Mouse (Mus musculus): Measurements from ENCODE around the gene Selenot. TPM values are rescaled to one million over a fixed set of nuclear protein-coding genes. Genes with fewer than 3 reads are reported as not detected.
A peak's percentile ranks its signal among the peaks of the same experiment; 100 is the strongest.
"Not testable (repeated sequence)": the region's sequence is repeated elsewhere in the genome, so short reads cannot be mapped to it uniquely, and the experiment has no call there.

The Selenot gene
- polyA plus RNA-seq, 1 experiment from 2014 or later: 18.8 TPM

DNA sequence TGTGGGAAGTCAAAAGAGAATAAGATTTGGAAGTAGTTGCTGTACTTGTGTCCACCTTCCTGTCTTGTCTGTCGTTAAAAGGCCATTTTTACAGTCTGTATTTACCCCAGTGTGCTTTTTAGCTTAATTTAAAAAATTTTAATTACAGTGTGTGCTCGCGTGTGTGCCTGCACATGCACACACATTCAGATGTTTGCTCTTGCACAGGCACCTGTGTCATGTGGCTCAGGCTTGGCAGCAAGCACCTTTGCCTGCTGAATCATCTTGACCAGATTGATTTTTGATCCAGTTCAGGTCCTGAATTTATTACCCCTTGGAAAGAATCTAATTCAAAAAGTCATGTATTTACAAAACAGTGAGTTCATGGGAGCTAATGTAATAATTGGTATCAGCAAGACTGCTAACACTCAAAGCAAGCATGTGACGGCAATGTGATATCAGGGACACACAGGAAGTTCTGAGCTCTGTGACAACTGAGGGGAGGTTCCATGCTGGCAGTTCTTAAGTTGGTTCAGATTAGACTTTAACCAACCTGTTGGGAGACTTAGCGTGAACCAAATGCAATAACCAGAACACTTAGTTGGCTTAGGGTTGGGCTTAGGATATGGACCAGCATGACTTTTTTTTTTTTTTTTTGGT is 6.5 kb downstream of the Selenot start:
- no peak overlapping the region for H3K4me2 ChIP-seq
- H3K36me3 ChIP-seq: peaks cover 17% of the 10 kb centered on the region
- no peak overlapping the region for H3K9ac ChIP-seq
- 0 out of 2 replicates have a peak overlapping the region, but pooled peaks have one; percentile 12 for H3K27ac ChIP-seq
- no peak overlapping the region for H3K4me3 ChIP-seq
- H3K4me1 ChIP-seq (replicated peaks): peaks cover 32% of the 10 kb centered on the region
- no peaks in the 10 kb centered on the region for H3K9me3 ChIP-seq (replicated peaks)
- no peaks in the 10 kb centered on the region for H3K27me3 ChIP-seq
- WGBS: 76% methylated on average over 5 of the region's 5 CpGs
- ATAC-seq (replicated peaks; ENCODE audit: insufficient number of reproducible peaks, insufficient read depth, low FRiP score, low read depth): no peak

GRCm38 (mm10) chr3:58590544-58590943 is 14.1 kb downstream of the Selenot start:
- H3K4me2 ChIP-seq; H3K9me3 ChIP-seq (replicated peaks); H3K27ac ChIP-seq; H3K9ac ChIP-seq; H3K4me3 ChIP-seq; H3K27me3 ChIP-seq; H3K4me1 ChIP-seq (replicated peaks); ATAC-seq (replicated peaks; ENCODE audit: insufficient number of reproducible peaks, insufficient read depth, low FRiP score, low read depth): not testable (repeated sequence)
- 87% methylated on average over 4 of the region's 4 CpGs for whole genome bisulfite sequencing
- peaks cover 41% of the 10 kb centered on the region for H3K36me3 ChIP-seq

DNA sequence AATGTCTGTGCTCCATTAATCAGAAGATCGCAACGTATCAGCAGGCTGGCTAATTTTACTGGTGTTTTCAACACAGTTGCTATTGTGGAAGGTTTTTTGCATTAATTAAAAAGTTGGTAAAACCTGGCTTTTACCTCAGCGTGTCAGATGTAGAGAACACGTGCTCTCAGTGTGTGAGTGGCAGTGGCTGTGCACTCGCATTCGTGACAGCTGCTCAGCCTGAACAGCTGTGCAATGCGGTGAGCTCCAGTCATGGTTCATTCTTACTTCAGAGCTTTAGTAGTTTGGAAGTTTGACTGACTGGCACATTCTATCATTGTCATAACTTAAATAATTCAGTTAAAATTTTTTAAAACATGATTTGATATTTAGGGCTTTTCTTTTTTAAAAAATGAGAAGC is 16.2 kb downstream of the Selenot start:
- not testable (repeated sequence) for H3K4me2 ChIP-seq; H3K27ac ChIP-seq; H3K4me3 ChIP-seq; H3K27me3 ChIP-seq; H3K9ac ChIP-seq; ATAC-seq (replicated peaks; ENCODE audit: insufficient number of reproducible peaks, insufficient read depth, low FRiP score, low read depth); H3K9me3 ChIP-seq (replicated peaks); H3K4me1 ChIP-seq (replicated peaks)
- peaks cover 26% of the 10 kb centered on the region for H3K36me3 ChIP-seq
- WGBS: 94% methylated on average over 7 of the region's 7 CpGs

- H3K4me3 ChIP-seq: no peak overlapping the region
- 70% methylated on average over 5 of the region's 5 CpGs for WGBS
- no peak overlapping the region for H3K9ac ChIP-seq
- no peaks in the 10 kb centered on the region for H3K27me3 ChIP-seq
- no peaks in the 10 kb centered on the region for H3K4me1 ChIP-seq (replicated peaks)
- ATAC-seq (replicated peaks; ENCODE audit: insufficient number of reproducible peaks, insufficient read depth, low FRiP score, low read depth): no peak
- H3K4me2 ChIP-seq: no peak overlapping the region
- no peaks in the 10 kb centered on the region for H3K9me3 ChIP-seq (replicated peaks)
- H3K27ac ChIP-seq: no peak overlapping the region
- peaks cover 26% of the 10 kb centered on the region for H3K36me3 ChIP-seq
Measured at GRCm38 (mm10) chr3:58593623-58594022, 17.2 kb downstream of the Selenot start.

- 84% methylated on average over 4 of the region's 4 CpGs for WGBS
- Histone ChIP-seq H3K4me1 (replicated peaks) (no peaks in the 10 kb centered on the region), H3K4me3 (no peak overlapping the region), H3K36me3 (no peaks in the 10 kb centered on the region), H3K9me3 (replicated peaks) (no peaks in the 10 kb centered on the region), H3K4me2 (no peak overlapping the region), H3K27me3 (no peaks in the 10 kb centered on the region), H3K27ac (no peak overlapping the region), H3K9ac (no peak overlapping the region)
- no peak for ATAC-seq (replicated peaks; ENCODE audit: insufficient number of reproducible peaks, insufficient read depth, low FRiP score, low read depth)
Measured at GRCm38 (mm10) chr3:58608506-58608905, 32.1 kb downstream of the Selenot start.

DNA sequence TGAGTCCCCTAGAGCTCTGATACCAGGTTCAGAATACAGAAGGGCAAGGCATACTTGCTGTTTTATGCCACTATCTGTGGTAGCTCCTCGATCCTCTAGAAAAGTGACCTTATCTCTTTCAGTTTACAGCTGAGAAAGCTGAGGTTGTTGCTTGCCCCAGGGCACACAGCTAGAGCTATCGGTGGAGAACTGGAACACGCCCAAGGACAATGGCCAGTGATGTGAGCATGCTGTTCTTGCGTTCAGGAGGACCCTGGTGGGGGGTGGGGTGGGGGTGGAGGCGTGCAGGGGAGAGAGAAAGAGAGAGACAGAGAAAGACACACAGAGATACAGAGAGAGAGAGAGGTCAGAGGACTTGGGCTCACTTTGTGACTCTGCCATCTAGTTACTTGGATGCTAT is 33.5 kb downstream of the Selenot start:
- no peak overlapping the region for H3K9ac ChIP-seq
- no peak overlapping the region for H3K4me3 ChIP-seq
- H3K27me3 ChIP-seq: no peaks in the 10 kb centered on the region
- H3K4me2 ChIP-seq: no peak overlapping the region
- no peaks in the 10 kb centered on the region for H3K9me3 ChIP-seq (replicated peaks)
- ATAC-seq (replicated peaks; ENCODE audit: insufficient number of reproducible peaks, insufficient read depth, low FRiP score, low read depth): no peak
- H3K36me3 ChIP-seq: no peaks in the 10 kb centered on the region
- no peaks in the 10 kb centered on the region for H3K4me1 ChIP-seq (replicated peaks)
- no peak overlapping the region for H3K27ac ChIP-seq
- 63% methylated on average over 5 of the region's 5 CpGs for WGBS

DNA sequence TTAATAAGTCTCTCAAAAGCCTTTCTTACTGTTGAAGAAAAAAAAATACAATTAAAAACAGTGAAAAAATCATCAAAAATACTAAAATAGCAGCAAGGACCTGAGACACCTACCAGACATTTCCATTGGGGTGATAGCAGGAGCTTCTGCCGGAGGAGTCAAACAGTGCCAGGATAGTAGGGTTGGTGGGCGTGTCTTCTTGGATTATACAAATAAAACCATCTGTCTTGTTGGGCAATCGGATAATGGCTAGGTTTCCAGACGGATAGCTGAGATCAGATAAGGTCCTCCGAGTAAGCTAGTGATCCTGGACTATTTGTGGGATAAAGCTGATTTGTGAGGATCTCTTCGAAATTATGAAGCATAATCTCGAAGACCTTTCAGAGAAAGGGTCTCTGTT is 44.6 kb downstream of the Selenot start:
- no peaks in the 10 kb centered on the region for H3K9me3 ChIP-seq (replicated peaks)
- H3K4me1 ChIP-seq (replicated peaks): no peaks in the 10 kb centered on the region
- no peak overlapping the region for H3K27ac ChIP-seq
- no peaks in the 10 kb centered on the region for H3K36me3 ChIP-seq
- no peak overlapping the region for H3K9ac ChIP-seq
- no peaks in the 10 kb centered on the region for H3K27me3 ChIP-seq
- H3K4me3 ChIP-seq: no peak overlapping the region
- H3K4me2 ChIP-seq: no peak overlapping the region
- 73% methylated on average over 7 of the region's 7 CpGs for WGBS
- ATAC-seq (replicated peaks; ENCODE audit: insufficient number of reproducible peaks, insufficient read depth, low FRiP score, low read depth): no peak

DNA sequence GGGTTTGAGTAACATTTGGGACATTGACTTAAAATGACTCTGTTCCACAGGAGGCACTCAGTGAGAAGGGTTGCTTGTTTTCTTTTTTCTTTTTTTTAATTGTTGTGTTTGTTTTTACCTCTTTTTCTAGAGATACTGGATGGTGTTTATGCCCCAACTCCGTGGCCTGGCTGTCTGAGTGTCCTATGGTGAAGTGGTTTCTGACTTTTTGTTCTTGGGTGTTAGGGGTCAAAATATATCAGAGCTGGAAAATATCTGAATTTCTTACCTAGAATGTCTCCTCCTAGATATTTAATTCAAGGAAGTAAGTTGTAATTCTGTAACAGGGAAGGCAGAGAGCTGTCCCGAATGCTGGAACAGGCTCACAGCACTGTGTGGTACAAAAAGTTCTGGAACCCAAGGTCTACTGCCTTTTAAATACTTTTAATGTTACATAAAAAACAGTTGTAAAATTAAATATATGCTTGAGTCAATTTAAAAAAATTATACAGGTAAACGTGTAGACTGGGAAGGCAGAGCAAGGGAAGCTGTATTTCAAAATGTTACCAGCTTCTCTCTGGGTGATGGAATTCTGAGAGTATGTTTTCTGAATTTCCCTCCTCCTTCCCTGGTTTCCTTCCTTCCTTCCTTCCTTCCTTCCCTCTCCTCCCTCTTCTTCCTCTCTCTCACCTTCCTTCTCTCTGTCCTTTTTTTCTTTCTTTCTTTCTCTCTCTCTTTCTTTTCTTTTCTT is 46.4 kb downstream of the Selenot start:
- H3K9ac ChIP-seq: no peak overlapping the region
- H3K4me2 ChIP-seq: no peak overlapping the region
- H3K9me3 ChIP-seq (replicated peaks): no peaks in the 10 kb centered on the region
- no peaks in the 10 kb centered on the region for H3K4me1 ChIP-seq (replicated peaks)
- H3K27me3 ChIP-seq: no peaks in the 10 kb centered on the region
- no peak overlapping the region for H3K27ac ChIP-seq
- WGBS: 65% methylated on average over 3 of the region's 3 CpGs
- H3K4me3 ChIP-seq: no peak overlapping the region
- ATAC-seq (replicated peaks; ENCODE audit: insufficient number of reproducible peaks, insufficient read depth, low FRiP score, low read depth): no peak
- H3K36me3 ChIP-seq: no peaks in the 10 kb centered on the region

- H3K4me1 ChIP-seq (replicated peaks): no peaks in the 10 kb centered on the region
- no peak overlapping the region for H3K27ac ChIP-seq
- H3K4me3 ChIP-seq: no peak overlapping the region
Measured at GRCm38 (mm10) chr3:58624981-58625380, 48.5 kb downstream of the Selenot start.

GRCm38 (mm10) chr3:58631693-58632092 is 55.3 kb downstream of the Selenot start:
- no peaks in the 10 kb centered on the region for H3K27me3 ChIP-seq
- 69% methylated on average over 2 of the region's 2 CpGs for WGBS
- no peak overlapping the region for H3K4me3 ChIP-seq
- peaks cover 7% of the 10 kb centered on the region; the same call in 1 of the 2 replicates for H3K4me1 ChIP-seq (replicated peaks)
- H3K27ac ChIP-seq: no peak overlapping the region
- no peaks in the 10 kb centered on the region for H3K36me3 ChIP-seq
- H3K9me3 ChIP-seq (replicated peaks): no peaks in the 10 kb centered on the region
- H3K4me2 ChIP-seq: no peak overlapping the region
- no peak for ATAC-seq (replicated peaks; ENCODE audit: insufficient number of reproducible peaks, insufficient read depth, low FRiP score, low read depth)
- H3K9ac ChIP-seq: no peak overlapping the region

More at GRCm38 (mm10) chr3:58624981-58625380, 48.5 kb downstream of the Selenot start:
- no peak overlapping the region for H3K4me2 ChIP-seq
- H3K36me3 ChIP-seq: no peaks in the 10 kb centered on the region
- H3K9ac ChIP-seq: no peak overlapping the region
- no peaks in the 10 kb centered on the region for H3K9me3 ChIP-seq (replicated peaks)
- H3K27me3 ChIP-seq: no peaks in the 10 kb centered on the region
- WGBS: 55% methylated on average over 4 of the region's 4 CpGs
- ATAC-seq (replicated peaks; ENCODE audit: insufficient number of reproducible peaks, insufficient read depth, low FRiP score, low read depth): no peak

DNA sequence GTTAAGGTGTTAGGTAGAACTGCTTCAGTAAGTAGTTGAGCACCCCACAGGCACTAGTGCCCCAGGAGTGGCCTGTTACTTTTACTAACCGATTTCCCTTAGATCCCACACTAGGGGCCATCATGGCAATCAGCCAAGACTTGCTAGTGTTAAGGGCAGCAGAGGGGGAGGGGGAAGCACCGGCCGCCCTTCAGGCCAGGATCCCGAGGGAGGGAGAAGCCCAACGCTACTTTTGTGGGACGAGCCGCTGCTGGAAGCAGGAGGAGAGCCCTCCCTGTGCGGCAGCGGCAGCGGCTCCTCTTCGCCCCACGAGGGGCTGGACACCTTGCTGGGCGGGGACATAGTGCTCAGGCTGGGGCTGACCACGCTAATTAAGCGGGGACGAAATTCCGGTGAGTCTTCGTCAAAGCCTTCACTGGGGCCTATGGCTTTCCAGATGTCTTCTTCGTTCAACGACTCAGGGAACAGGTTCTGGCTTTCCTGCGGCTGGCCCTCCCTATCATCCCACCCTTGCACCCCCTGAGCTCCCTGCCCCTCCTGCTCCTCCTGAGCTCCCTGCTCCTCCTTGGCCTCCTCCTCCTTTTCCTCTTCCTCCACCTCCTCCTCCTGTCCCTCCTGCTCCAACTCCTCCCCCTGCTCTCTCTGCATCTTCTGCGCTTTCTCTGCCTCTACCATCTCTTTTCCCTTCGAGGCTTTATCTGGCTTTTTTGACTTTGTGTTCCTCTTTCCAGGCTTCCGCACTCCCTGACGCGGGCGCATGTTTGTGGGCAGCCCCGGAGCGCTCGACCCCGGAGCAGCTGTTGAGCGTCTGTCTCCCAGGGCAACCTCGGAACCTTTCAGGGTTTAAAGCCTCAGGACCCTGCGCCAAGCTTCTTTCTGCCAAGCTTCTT is 60.2 kb downstream of the Selenot start, which contains the start of gene Erich6:
Gene Erich6, minus strand, starts transcription at position 802 of the 890 bp plus-strand sequence.
- Histone ChIP-seq H3K27me3 (no peaks in the 10 kb centered on the region), H3K4me2 (peak within 1 kb of the TSS; percentile 98), H3K9me3 (replicated peaks) (no peaks in the 10 kb centered on the region), H3K9ac (peak within 1 kb of the TSS; percentile 53), H3K27ac (no peak within 1 kb of the TSS), H3K36me3 (no peaks in the 10 kb centered on the region), H3K4me3 (peak within 1 kb of the TSS; percentile 60), H3K4me1 (replicated peaks) (peaks cover 10% of the 10 kb centered on the region)
- ATAC-seq (replicated peaks; ENCODE audit: insufficient number of reproducible peaks, insufficient read depth, low FRiP score, low read depth): peak; percentile 43
- under 1% methylated on average over 34 of the region's 34 CpGs for WGBS
